Mouse (Mus musculus) midbrain, postnatal 0 days (tissue): ENCODE measurements at regions not wholly inside any gene's neighbourhood (a gene's known extent, or its start where the extent isn't known, plus 50 kb on each side); places are given as distances from the start of the nearest gene placed in this dataset.

Experiments used
- ATAC-seq: fragments of 200-750 bp; cut with Nextera tagmentation; 2 replicates; pipeline ENCODE4 v1.8.0; 2017; ENCODE audit warnings: moderate number of reproducible peaks, mild to moderate bottlenecking, moderate TSS enrichment, moderate library complexity; ENCODE audit not compliant: low FRiP score
- DNase-seq: peaks from one replicate; pipeline ENCODE4 v3.0.0-alpha.2; 2015; ENCODE audit warnings: low spot score
- H3K27ac ChIP-seq: fragments of 300-500 bp; sonication (generic); 2 replicates; pipeline ENCODE4 v1.5.1; 2014; ENCODE audit warnings: low read depth, mild to moderate bottlenecking, low read length, mixed read lengths
- H3K27me3 ChIP-seq: fragments of 300-500 bp; sonication (generic); 2 replicates; pipeline ENCODE4 v1.6.1; 2014; ENCODE audit warnings: low read length, control low read depth, mixed read lengths; ENCODE audit not compliant: insufficient read depth
- H3K36me3 ChIP-seq: fragments of 300-500 bp; sonication (generic); 2 replicates; pipeline ENCODE4 v1.6.1; 2014; ENCODE audit warnings: low read length, control low read depth, mixed read lengths; ENCODE audit not compliant: insufficient read depth
- H3K4me1 ChIP-seq: fragments of 300-500 bp; sonication (generic); 2 replicates; pipeline ENCODE4 v1.6.1; 2014; ENCODE audit warnings: mild to moderate bottlenecking, control low read depth, antibody characterized with exemption, low read length, mixed read lengths; ENCODE audit not compliant: insufficient read depth
- H3K4me2 ChIP-seq: fragments of 300-500 bp; sonication (generic); 2 replicates; pipeline ENCODE4 v1.6.1; 2014; ENCODE audit warnings: low read depth, mild to moderate bottlenecking, low read length, mixed read lengths; ENCODE audit not compliant: poor library complexity, severe bottlenecking
- H3K4me3 ChIP-seq: fragments of 300-500 bp; sonication (generic); 2 replicates; pipeline ENCODE4 v1.5.1; 2014; ENCODE audit warnings: low read depth, mild to moderate bottlenecking, low read length, moderate library complexity
- H3K9ac ChIP-seq: fragments of 300-500 bp; sonication (generic); replicated peaks from 2 replicates; pipeline ENCODE4 v1.6.1; 2014; ENCODE audit warnings: mild to moderate bottlenecking, low read length, moderate library complexity, mixed read lengths; ENCODE audit not compliant: poor library complexity, severe bottlenecking
- H3K9me3 ChIP-seq: fragments of 300-500 bp; sonication (generic); 2 replicates; pipeline ENCODE4 v1.6.1; 2016; ENCODE audit warnings: low read length, control low read depth
- CTCF ChIP-seq: IDR thresholded peaks from 2 replicates; pipeline ENCODE4 v1.5.1; 2016; ENCODE audit warnings: antibody characterized with exemption, mild to moderate bottlenecking
- WGBS: fragments of 180-500 bp; shearing (Covaris S2); extraction: QIAGEN DNeasy Blood & Tissue Kit; methylation state at CpG from one replicate; pipeline ENCODE4 v1.1.7; 2014; 5-methylcytosine and 5-hydroxymethylcytosine counted together

DNA sequence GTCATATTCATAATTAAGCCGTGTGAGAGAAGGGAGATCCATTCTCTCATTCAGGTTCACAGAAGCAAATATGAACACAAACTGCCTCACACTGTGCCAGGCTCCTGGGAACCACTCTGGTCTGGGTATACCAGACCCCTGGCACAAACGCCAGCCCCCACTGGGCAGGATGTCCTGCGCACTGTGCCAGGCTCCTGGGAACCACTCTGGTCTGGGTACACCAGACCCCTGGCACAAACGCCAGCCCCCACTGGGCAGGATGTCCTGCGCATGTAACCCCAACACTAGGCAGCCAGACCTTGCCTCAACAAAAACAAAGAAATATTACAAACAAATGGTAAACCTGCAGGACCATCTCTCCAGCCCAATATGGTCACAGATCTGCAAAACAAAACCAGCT is 101.2 kb upstream of the Spred2 start:
- ATAC-seq (0 out of 2 replicates have a peak, but pooled peaks have one; percentile 35), DNase-seq (no peak)
- Histone ChIP-seq H3K36me3 (no peaks in the 10 kb centered on the region), H3K4me1 (no peaks in the 10 kb centered on the region), H3K9me3 (no peaks in the 10 kb centered on the region), H3K27me3 (no peaks in the 10 kb centered on the region), H3K4me2 (no peak overlapping the region), H3K4me3 (no peak overlapping the region), H3K27ac (no peak overlapping the region), H3K9ac (no peak overlapping the region)
- 76% methylated on average over 5 of the region's 5 CpGs for WGBS
- TF ChIP-seq CTCF, result no peak

DNA sequence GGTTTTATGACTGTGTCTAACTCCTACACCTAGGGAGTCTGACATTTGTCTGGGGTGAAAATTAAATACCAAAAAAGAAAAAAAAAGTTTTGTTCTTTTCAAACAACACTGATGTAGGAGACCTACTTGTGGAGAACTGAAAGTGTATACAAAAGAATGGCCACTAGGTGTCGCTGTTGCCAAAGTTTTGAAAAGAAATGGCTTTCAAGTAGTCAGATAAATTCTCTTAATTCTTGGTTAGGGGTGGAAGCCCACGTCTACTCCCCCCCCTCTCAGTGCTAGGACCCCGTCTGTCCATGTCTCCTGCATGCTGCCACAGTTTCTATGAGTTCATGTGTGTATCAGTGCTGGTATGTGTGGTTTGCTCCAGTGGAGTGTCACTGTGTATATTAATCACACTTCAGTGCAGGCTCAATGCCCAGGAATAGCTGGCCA is 100.7 kb upstream of the Spred2 start:
- H3K9ac ChIP-seq, result no peak overlapping the region
- no peaks in the 10 kb centered on the region for H3K4me1 ChIP-seq
- no peak overlapping the region for H3K4me2 ChIP-seq
- H3K9me3 ChIP-seq, result no peaks in the 10 kb centered on the region
- no peak overlapping the region for H3K27ac ChIP-seq
- peak; percentile 45; the same call in 1 of the 2 replicates for ATAC-seq
- WGBS, result 0% methylated on average over 3 of the region's 3 CpGs
- H3K36me3 ChIP-seq, result no peaks in the 10 kb centered on the region
- H3K27me3 ChIP-seq, result no peaks in the 10 kb centered on the region
- no peak overlapping the region for H3K4me3 ChIP-seq
- peak; percentile 87 for TF ChIP-seq CTCF
- DNase-seq, result peak; percentile 84

DNA sequence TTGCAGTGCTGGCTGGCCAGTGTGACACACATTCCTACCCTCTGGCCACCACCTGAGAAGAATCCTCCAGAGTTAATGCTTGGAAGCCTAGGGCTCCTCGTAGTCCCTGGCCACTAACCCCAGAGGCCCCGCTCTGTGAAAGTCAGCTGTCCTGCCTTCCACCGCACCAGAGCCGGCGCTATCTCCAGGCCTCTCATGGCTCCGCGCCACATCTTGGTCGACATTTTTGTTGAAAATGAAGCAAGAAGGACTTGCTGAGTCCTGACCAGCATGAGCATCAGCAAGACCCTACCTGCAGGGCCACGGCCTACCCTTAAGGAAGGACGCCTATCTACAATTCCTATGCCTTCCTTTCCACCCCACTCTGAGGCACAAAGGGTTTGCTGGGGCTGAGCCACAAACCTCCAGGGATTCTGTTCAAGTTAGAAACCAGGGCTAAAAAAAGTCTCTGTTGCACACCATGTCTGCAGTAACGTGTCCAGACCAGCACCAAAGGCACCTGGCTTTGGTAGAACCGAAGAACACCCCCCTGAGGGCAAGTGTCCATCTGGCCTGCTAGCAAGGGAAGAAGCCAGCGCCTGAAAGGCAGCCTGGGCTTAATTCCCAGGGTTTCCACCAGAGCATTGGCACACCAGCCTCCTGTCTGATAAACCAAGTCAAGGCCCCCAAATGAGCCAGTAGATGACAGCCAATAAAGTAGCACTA is 97.5 kb upstream of the Spred2 start:
- H3K27ac ChIP-seq, result no peak overlapping the region
- H3K4me2 ChIP-seq, result no peak overlapping the region
- H3K27me3 ChIP-seq, result no peaks in the 10 kb centered on the region
- H3K4me3 ChIP-seq, result no peak overlapping the region
- no peaks in the 10 kb centered on the region for H3K4me1 ChIP-seq
- H3K36me3 ChIP-seq, result no peaks in the 10 kb centered on the region
- no peak for DNase-seq
- no peak for ATAC-seq
- 82% methylated on average over 13 of the region's 13 CpGs for WGBS
- no peak overlapping the region for H3K9ac ChIP-seq
- no peaks in the 10 kb centered on the region for H3K9me3 ChIP-seq
- TF ChIP-seq CTCF, result no peak

DNA sequence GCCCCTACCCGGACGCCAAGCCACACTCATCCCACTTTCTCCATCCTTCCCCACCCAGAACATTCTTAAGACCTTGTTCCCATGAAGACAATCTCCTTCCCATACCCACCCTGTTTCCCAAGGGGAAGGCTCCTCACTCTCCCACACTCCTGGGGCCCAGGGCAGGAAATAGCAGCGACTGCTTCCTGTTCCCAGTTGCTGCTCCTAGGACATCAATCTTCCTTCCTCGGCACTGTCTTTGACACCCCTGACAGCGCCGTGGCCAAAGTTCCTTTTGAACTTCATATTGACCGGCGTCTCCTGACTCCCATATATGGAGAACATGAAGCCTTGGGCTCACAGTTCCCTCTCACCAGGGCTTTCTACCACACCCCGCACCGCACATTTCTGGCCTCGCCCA is 96.2 kb upstream of the Spred2 start:
- ATAC-seq, result no peak
- no peaks in the 10 kb centered on the region for H3K9me3 ChIP-seq

DNA sequence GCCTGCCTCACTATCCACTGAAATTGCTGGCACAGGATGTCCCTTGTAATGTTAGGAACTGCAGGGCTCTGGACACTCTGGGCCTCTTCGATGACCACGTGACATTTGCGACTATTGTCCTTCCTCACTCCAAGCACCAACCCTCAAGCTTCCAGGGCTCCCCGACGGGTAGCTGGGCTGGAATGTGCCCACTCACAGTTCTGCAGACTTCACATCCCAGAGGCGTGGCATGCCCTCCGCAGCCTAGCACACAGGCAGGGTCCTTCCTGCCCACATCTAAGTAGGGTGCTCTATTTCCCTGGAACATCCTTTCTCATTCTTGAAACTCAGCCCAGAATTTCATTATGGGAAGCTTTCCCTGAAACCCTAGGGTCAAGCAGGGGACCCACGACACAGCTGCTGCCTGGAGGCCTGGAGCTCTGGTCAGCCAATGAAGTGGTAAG is 95.2 kb upstream of the Spred2 start:
- H3K4me2 ChIP-seq, result no peak overlapping the region
- H3K4me3 ChIP-seq, result no peak overlapping the region
- DNase-seq (no peak), ATAC-seq (no peak)
- H3K9me3 ChIP-seq, result no peaks in the 10 kb centered on the region
- no peaks in the 10 kb centered on the region for H3K4me1 ChIP-seq
- no peaks in the 10 kb centered on the region for H3K27me3 ChIP-seq
- H3K27ac ChIP-seq, result no peak overlapping the region
- TF ChIP-seq CTCF, result no peak
- H3K9ac ChIP-seq, result no peak overlapping the region
- no peaks in the 10 kb centered on the region for H3K36me3 ChIP-seq
- 64% methylated on average over 8 of the region's 8 CpGs for WGBS

More for the DNA sequence above, 96.2 kb upstream of the Spred2 start:
- no peaks in the 10 kb centered on the region for H3K4me1 ChIP-seq
- 89% methylated on average over 11 of the region's 11 CpGs for WGBS
- no peak overlapping the region for H3K4me2 ChIP-seq
- no peak overlapping the region for H3K4me3 ChIP-seq
- H3K27ac ChIP-seq, result no peak overlapping the region
- DNase-seq, result no peak
- H3K27me3 ChIP-seq, result no peaks in the 10 kb centered on the region
- TF ChIP-seq CTCF, result no peak
- no peaks in the 10 kb centered on the region for H3K36me3 ChIP-seq
- no peak overlapping the region for H3K9ac ChIP-seq

DNA sequence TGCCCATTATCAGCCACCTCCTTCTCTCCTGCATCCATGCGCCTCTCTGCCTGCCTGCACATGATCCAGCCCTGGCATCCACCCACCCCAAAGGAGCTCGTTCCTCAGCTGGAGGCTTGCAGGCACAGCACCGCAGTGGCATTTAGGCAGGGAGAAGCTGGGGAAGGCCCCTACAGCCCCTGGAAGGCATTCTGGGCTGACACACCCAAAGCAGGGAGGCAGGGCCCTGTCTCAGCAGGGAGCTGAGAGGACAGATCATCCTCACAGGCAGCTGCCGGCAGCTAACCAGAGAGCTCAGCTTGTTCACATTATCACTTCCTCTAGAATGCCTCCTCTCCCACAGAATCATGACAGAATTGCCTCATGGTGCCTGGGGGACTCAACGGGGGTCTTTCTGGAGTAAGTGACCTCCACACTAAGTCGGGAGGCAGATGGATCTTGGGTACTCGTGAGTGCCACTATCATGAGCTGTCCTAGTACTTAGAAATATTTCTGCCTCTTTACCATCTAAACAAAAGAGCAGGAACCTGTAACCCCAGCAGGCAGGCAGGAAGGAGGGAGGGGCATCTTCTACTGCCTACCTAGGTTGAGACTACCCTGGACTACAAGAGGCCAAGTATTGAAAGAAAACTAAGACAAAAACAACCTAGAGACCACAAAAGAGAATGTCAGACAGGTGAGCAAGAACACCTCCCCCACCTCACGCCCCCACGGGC is 94.5 kb upstream of the Spred2 start:
- Histone ChIP-seq H3K9ac (no peak overlapping the region), H3K36me3 (no peaks in the 10 kb centered on the region), H3K9me3 (no peaks in the 10 kb centered on the region), H3K27ac (no peak overlapping the region), H3K4me3 (no peak overlapping the region), H3K27me3 (no peaks in the 10 kb centered on the region), H3K4me2 (no peak overlapping the region), H3K4me1 (no peaks in the 10 kb centered on the region)
- ATAC-seq, result no peak
- 38% methylated on average over 9 of the region's 9 CpGs for WGBS
- no peak for TF ChIP-seq CTCF
- no peak for DNase-seq
